11 mouse cellular contexts compared by ENCODE assay signal in the genomic region with DNA sequence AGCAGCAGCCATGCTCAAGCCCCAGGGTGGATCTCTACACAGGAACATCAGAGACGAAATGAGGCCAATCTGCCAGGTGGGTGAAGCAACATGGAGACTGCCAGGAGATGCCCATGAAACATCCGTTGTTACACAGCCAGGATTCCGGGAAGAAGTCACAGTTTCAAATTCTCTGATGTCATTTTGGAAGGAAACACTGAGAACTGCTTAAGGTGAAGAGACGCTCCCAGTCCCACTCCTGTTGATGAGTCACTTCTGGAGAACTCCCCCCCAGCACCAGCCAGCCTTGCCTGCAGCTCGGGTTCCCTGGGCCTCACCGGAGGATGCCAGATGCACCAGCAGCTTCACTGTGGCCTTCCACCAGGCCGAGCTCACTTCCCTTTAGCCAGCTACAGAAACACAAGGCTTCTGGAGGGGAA.
DNase-seq lines count a peak whose midpoint lies in the region; ATAC-seq and TF ChIP-seq lines count a peak whose summit lies in the region.
"Had no signal": no experiment of that assay in that cellular context is flagged by ENCODE, and none has a peak within 500 bp of the region (broad histone marks: within the 10 kb centered on the region; RNA-seq: fewer than 3 reads in every experiment).

No protein-coding gene starts in this region.

- 62% methylated on average over 7 of the region's 7 CpGs for WGBS in heart, embryonic 10.5 days
- 8% methylated on average over 7 of the region's 7 CpGs for WGBS in cerebellum, adult 2 months

- peak; percentile 76 for ATAC-seq in granulocyte monocyte progenitor cell, adult 5-6 weeks (replicated peaks; ENCODE audit: poor library complexity, severe bottlenecking)

- H3K27me3 ChIP-seq in heart, embryonic 10.5 days (ENCODE audit: insufficient read depth, poor library complexity, severe bottlenecking) = no peaks in the 10 kb centered on the region
- no peaks in the 10 kb centered on the region; the same call in 1 of the 2 replicates for H3K27me3 ChIP-seq in cerebellum, adult 2 months (ENCODE audit: control insufficient read depth, insufficient read depth, low read length)
- H3K27me3 ChIP-seq: stomach, embryonic 15.5 days had no signal

- 0 out of 2 replicates have a peak overlapping the region, but pooled peaks have one; percentile 52 for H3K27ac ChIP-seq in heart, embryonic 10.5 days
- peak overlapping the region; percentile 78 for H3K27ac ChIP-seq in cerebellum, adult 2 months (ENCODE audit: insufficient read depth, low read length)
- H3K27ac ChIP-seq: kidney, postnatal 0 days; stomach, embryonic 15.5 days had no signal

- no peaks in the 10 kb centered on the region for H3K9me3 ChIP-seq in heart, embryonic 10.5 days
- H3K9me3 ChIP-seq: stomach, embryonic 15.5 days had no signal

- H3K4me3 ChIP-seq in heart, embryonic 10.5 days = no peak overlapping the region
- H3K4me3 ChIP-seq in cerebellum, adult 2 months (replicated peaks; ENCODE audit: insufficient read depth, low read depth, low read length) = no peak overlapping the region
- H3K4me3 ChIP-seq: erythroblast, embryonic 14.5 days; stomach, embryonic 15.5 days had no signal

- TF ChIP-seq CTCF in cerebellum, adult 2 months (IDR thresholded peaks at IDR 0.05; ENCODE audit: borderline replicate concordance, insufficient read depth, low read depth, low read length) = no peak

- no peak for DNase-seq in heart, embryonic 10.5 days (ENCODE audit: low spot score)
- no peak for DNase-seq in heart, adult 18-20 months
- DNase-seq in MN1 (ENCODE audit: low spot score) = peak; percentile 68
- peak; percentile 66 to 77 for DNase-seq in cerebellum, adult 2 months
- DNase-seq in kidney, adult 11 months = no peak
- no peak for DNase-seq in kidney, postnatal 14 days
- DNase-seq in spleen, postnatal 14 days (ENCODE audit: low spot score in 2 of 2) = no peak

- peaks cover 17% of the 10 kb centered on the region for H3K4me1 ChIP-seq in heart, embryonic 10.5 days
- peaks cover 29% of the 10 kb centered on the region for H3K4me1 ChIP-seq in cerebellum, adult 2 months (ENCODE audit: control insufficient read depth, insufficient read depth, low read length)

- TF ChIP-seq POLR2A in cerebellum, adult 2 months (IDR thresholded peaks at IDR 0.05; ENCODE audit: borderline replicate concordance, insufficient read depth, low read length) = no peak

- H3K36me3 ChIP-seq in heart, embryonic 10.5 days = peaks cover 4% of the 10 kb centered on the region; the same call in 1 of the 2 replicates
- H3K36me3 ChIP-seq: stomach, embryonic 15.5 days had no signal

Comparison
In these comparisons a context has a peak if more than half of its experiments do, and no peak if none do; other contexts are left out.
1. DNase-seq: peak in MN1 (single experiment) and cerebellum, adult 2 months (2 of 2); none in heart, embryonic 10.5 days (single experiment), heart, adult 18-20 months (0 of 2), kidney, adult 11 months (single experiment), kidney, postnatal 14 days (single experiment) and spleen, postnatal 14 days (0 of 2).